Mouse (Mus musculus): ENCODE measurements around the gene Gpr183.

Gene Gpr183

GRCm38 (mm10) chr14:121987691-121988090 is 22.7 kb upstream of the Gpr183 start:
- no peak for DNase-seq (ENCODE audit: low read depth, low spot score)

- DNase-seq (ENCODE audit: low read depth, low spot score), result no peak
Observed at GRCm38 (mm10) chr14:121987287-121987686, 22.3 kb upstream of the Gpr183 start.

- DNase-seq (ENCODE audit: low read depth, low spot score), result no peak
Observed at GRCm38 (mm10) chr14:121986028-121986427, 21.0 kb upstream of the Gpr183 start.

- no peak for DNase-seq (ENCODE audit: low read depth, low spot score)
Observed at GRCm38 (mm10) chr14:121985477-121985876, 20.5 kb upstream of the Gpr183 start.

- DNase-seq (ENCODE audit: low read depth, low spot score), result no peak
Observed at GRCm38 (mm10) chr14:121983009-121983933, 18.3 kb upstream of the Gpr183 start.

GRCm38 (mm10) chr14:121981531-121981930 is 16.5 kb upstream of the Gpr183 start:
- no peak for DNase-seq (ENCODE audit: low read depth, low spot score)

- DNase-seq (ENCODE audit: low read depth, low spot score), result no peak
Observed at GRCm38 (mm10) chr14:121973114-121973513, 8.1 kb upstream of the Gpr183 start.

GRCm38 (mm10) chr14:121970402-121970801 is 5.4 kb upstream of the Gpr183 start:
- DNase-seq (ENCODE audit: low read depth, low spot score), result no peak

GRCm38 (mm10) chr14:121967095-121967494 is 2.1 kb upstream of the Gpr183 start:
- DNase-seq (ENCODE audit: low read depth, low spot score), result no peak

- DNase-seq (ENCODE audit: low read depth, low spot score), result no peak
Observed at GRCm38 (mm10) chr14:121965461-121965860, 466 bp upstream of the Gpr183 start.

GRCm38 (mm10) chr14:121963942-121964335 is 1.1 kb downstream of the Gpr183 start:
- DNase-seq (ENCODE audit: low read depth, low spot score), result no peak

- DNase-seq (ENCODE audit: low read depth, low spot score), result no peak
Observed at GRCm38 (mm10) chr14:121963251-121963941, 1.6 kb downstream of the Gpr183 start.

- no peak for DNase-seq (ENCODE audit: low read depth, low spot score)
Observed at GRCm38 (mm10) chr14:121962128-121962890, 2.7 kb downstream of the Gpr183 start.

GRCm38 (mm10) chr14:121961496-121962127 is 3.4 kb downstream of the Gpr183 start:
- DNase-seq (ENCODE audit: low read depth, low spot score), result no peak

- no peak for DNase-seq (ENCODE audit: low read depth, low spot score)
Observed at GRCm38 (mm10) chr14:121960997-121961396, 4.0 kb downstream of the Gpr183 start.

GRCm38 (mm10) chr14:121960531-121960930 is 4.5 kb downstream of the Gpr183 start:
- no peak for DNase-seq (ENCODE audit: low read depth, low spot score)

- no peak for DNase-seq (ENCODE audit: low read depth, low spot score)
Observed at GRCm38 (mm10) chr14:121960031-121960430, 5.0 kb downstream of the Gpr183 start.

GRCm38 (mm10) chr14:121959538-121959980 is 5.4 kb downstream of the Gpr183 start:
- no peak for DNase-seq (ENCODE audit: low read depth, low spot score)

GRCm38 (mm10) chr14:121958751-121959537 is 6.1 kb downstream of the Gpr183 start:
- no peak for DNase-seq (ENCODE audit: low read depth, low spot score)

GRCm38 (mm10) chr14:121958041-121958750 is 6.8 kb downstream of the Gpr183 start:
- no peak for DNase-seq (ENCODE audit: low read depth, low spot score)

All from forelimb bud, embryonic 11.5 days (tissue).